Mouse (Mus musculus) bone marrow macrophage, adult 2 months (primary cell): ENCODE data around the gene Usf3.

Source experiments
- CTCF ChIP-seq: IDR thresholded peaks from 2 replicates; pipeline ENCODE4 v1.5.1; 2012; ENCODE audit warnings: low read depth, mild to moderate bottlenecking, low read length, moderate library complexity
- POLR2A ChIP-seq: IDR thresholded peaks from 2 replicates; pipeline ENCODE4 v1.6.1; 2012; ENCODE audit warnings: mild to moderate bottlenecking, low read depth, low read length, borderline replicate concordance

DNA sequence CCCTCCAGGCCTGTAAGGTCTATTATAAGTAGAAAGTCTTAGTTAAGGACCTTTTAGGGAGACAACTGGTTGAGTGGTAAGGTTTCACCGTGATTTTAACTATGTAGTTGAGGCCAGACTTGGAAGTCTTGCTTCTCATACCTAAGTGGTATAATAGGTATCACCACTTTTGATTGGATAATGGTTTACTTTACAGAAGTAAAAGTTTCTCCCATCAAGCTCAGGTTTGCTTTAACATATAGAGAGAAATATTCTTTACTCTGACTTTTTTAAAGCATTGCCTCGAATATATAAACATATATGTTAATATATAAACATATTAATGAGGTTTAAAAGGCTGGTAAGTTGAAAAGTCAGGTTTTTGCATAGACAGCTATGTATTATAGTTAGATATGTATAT is 9.2 kb upstream of the Usf3 start:
- no peak for TF ChIP-seq CTCF
- no peak for TF ChIP-seq POLR2A
